Mouse (Mus musculus): ENCODE measurements around the gene Slc25a1. TPM values are rescaled to one million over a fixed set of nuclear protein-coding genes. Genes with fewer than 3 reads are reported as not detected.

The Slc25a1 gene
- polyA plus RNA-seq, 1 experiment from 2014 or later = 82.8 TPM

DNA sequence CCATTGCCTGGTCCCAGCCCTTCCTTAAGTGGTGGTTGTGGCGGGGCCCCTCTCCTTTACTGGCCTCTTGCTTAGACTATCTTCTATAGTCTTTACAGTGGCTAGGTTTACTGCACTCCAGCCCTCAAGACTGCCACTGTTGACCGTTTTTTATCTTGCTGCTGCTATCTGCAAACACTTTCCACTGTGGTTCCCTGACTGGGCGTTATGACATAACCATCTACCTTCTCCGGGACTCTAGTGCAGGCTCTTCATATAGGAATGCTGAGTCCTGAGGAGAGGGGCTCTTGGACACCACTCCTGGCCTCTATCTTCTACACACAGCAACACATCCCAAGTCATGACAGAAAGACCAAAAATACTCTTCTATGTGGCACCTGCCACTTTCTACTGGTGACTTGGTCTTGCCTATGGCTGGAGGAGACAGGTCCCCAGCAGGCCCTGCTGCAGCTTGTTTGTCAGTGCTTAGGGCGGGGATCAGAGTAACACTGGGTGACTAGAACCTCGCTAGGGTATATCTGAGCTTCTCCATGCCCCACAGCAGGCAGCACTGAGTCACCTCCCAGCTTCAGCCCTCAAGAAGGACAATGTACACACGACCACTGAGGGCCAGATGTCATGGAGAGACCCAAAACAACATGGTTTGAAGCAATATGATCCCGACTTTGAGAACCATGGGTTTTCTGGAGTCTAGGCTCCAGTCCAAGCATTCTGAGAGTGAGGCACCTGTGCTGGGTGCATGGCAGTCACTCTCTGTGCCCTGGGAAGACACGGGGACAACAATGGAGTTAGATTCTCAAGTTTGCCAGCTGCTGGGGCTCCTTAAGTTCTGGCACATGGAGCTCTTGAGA lies 5.8 kb upstream of the Slc25a1 start:
- Histone ChIP-seq H3K4me3 (ENCODE audit: inconsistent target) (no peak overlapping the region), H3K27ac (no peak overlapping the region), H3K79me2 (ENCODE audit: inconsistent target) (no peaks in the 10 kb centered on the region), H3K36me3 (ENCODE audit: inconsistent target) (no peaks in the 10 kb centered on the region)
- 88% methylated on average over 9 of the region's 9 CpGs for WGBS (ENCODE audit: missing documents)

DNA sequence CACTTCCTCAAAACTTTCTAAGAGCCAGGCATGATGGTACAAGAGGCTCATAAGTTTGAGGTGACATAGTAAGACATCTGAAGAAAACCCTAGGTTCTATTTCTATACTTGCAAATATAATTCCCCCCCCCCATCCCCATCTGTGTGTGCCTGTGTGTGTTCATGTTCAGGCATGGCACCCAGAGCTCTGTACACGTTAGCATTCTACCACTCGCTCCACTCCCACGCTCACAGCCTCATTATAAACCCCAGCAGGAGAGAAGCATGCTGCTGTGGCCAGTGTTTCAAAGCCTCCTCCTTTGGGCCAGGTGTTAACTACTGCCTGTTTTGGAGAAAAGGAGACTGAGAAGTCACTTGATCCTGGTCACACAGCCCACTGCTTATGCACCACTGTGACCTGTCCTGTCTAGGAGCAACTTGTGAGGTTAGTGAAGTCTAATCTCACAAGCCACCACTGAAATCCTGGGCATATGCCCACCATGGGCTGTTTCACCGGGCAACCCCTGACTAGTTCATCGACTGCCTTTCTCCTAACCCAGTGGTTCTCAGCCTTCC lies 4.0 kb upstream of the Slc25a1 start:
- H3K4me3 ChIP-seq (ENCODE audit: inconsistent target) = no peak overlapping the region
- 93% methylated on average over 5 of the region's 5 CpGs for WGBS (ENCODE audit: missing documents)
- no peaks in the 10 kb centered on the region for H3K79me2 ChIP-seq (ENCODE audit: inconsistent target)
- no peak overlapping the region for H3K27ac ChIP-seq
- H3K36me3 ChIP-seq (ENCODE audit: inconsistent target) = no peaks in the 10 kb centered on the region

DNA sequence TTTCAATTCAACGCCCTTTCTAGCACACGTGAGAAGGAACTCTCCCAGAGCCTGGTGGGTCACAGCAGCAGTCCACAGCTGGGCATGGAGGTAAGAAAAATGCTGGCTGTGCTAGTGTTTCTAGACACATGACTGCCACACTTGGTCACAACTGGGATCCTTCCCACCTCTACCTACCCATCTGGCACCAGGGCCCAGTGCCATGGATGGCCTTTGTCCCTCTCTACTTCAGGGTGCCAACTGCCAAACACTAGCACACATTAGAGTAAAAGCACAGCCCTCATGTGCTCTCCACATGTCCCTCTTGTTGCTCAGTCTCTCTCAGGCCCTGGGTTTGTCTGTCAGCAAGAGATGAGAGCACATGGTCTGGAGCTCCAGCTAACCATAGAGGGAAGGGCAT lies 1.6 kb upstream of the Slc25a1 start:
- H3K4me3 ChIP-seq (ENCODE audit: inconsistent target) = no peak overlapping the region
- no peaks in the 10 kb centered on the region for H3K79me2 ChIP-seq (ENCODE audit: inconsistent target)
- no peak overlapping the region for H3K27ac ChIP-seq
- H3K36me3 ChIP-seq (ENCODE audit: inconsistent target) = 0 out of 2 replicates have a peak, but pooled peaks cover 5% of the 10 kb centered on the region
- no CpG with 5 or more reads among the region's 2 CpGs for WGBS (ENCODE audit: missing documents)

DNA sequence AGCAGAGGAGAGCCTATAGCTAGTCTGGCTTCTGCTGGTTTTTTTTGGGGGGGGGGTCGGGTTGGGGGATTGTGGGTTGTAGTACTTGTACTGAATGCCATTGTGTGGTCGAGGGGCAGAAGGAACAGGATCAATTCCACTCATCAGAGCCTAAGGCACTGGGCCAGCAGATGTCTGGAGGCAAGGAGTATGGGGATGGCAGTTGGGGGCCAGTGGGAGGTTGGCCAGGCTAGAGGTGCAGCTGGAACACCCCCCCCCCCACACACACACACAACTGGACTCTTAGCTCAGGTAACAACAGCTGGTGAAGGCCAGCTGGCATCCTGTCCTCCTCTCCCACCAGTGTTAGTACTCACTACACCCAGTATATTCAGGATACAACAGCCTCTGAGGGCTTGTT lies 1.2 kb upstream of the Slc25a1 start:
- Histone ChIP-seq H3K79me2 (ENCODE audit: inconsistent target) (no peaks in the 10 kb centered on the region), H3K4me3 (ENCODE audit: inconsistent target) (no peak overlapping the region), H3K36me3 (ENCODE audit: inconsistent target) (0 out of 2 replicates have a peak, but pooled peaks cover 5% of the 10 kb centered on the region), H3K27ac (no peak overlapping the region)
- WGBS (ENCODE audit: missing documents) = 63% methylated on average over 2 of the region's 2 CpGs

DNA sequence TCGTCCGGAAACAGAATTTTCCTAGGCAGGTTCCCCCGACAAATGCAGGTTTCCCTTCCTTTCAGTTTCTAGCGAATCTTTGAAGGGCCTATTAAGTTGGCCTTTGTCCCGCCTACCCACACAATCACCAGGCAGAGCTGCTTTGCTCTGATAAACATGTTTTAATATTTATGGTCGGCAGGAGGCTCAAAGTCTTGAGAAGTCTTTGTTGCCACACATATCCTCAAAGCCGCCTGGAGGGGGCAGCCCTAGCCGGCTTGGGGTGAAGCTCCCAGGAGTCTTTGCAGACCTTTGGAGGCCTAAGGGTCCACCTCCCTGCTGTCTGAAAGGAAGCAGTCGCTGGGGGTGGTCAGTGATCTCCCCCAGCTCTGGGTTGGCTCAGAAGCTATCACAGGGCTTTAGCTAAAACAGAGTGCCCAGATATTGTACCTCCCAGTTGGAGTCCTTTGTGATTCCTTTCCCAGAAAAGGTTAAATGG lies 647 bp upstream of the Slc25a1 start:
- H3K36me3 ChIP-seq (ENCODE audit: inconsistent target) = 0 out of 2 replicates have a peak, but pooled peaks cover 5% of the 10 kb centered on the region
- WGBS (ENCODE audit: missing documents) = 2% methylated on average over 9 of the region's 9 CpGs
- no peaks in the 10 kb centered on the region for H3K79me2 ChIP-seq (ENCODE audit: inconsistent target)
- peak overlapping the region; percentile 50 for H3K4me3 ChIP-seq (ENCODE audit: inconsistent target)
- H3K27ac ChIP-seq = peak overlapping the region; percentile 80

DNA sequence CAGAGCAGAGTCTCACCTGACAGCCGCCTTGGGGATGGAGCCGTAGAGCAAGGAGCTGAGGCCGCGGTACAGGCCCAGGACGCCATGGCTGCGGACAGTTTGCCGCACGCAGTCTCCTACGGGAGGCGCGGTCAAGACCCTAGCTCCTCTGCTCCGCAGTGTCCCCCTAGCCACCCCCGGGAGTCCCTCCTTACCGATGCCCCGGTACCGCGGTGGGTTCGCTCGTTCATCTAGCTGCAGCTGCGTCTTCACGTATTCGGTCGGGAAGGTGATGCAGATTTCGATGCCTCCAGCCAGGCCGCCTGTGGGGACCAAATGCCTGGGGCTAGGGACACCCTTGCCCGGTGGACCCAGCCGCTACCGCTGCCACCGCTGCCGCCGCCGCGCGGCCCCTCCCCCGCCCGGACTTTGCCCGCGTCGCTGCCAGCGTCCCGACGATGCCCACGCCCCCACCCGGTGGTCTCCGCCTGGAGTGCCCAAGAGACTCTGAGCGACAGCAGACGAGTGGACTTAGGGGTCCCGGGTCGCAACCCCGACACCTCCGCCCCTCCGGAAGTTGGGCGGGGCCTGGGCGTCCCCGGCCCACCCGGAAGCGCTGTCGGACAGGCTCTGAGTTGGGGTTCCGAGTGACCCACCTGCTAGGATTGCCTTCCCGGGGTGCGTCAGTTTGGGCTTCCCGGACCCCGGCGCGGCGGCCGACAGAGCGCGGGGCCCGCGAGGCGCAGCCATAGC lies 502 bp downstream of the Slc25a1 start:
- Histone ChIP-seq H3K36me3 (ENCODE audit: inconsistent target) (0 out of 2 replicates have a peak, but pooled peaks cover 5% of the 10 kb centered on the region), H3K27ac (no peak overlapping the region), H3K4me3 (ENCODE audit: inconsistent target) (peak overlapping the region; percentile 38), H3K79me2 (ENCODE audit: inconsistent target) (peaks cover 2% of the 10 kb centered on the region; the same call in 1 of the 2 replicates)
- WGBS (ENCODE audit: missing documents) = 7% methylated on average over 66 of the region's 72 CpGs

DNA sequence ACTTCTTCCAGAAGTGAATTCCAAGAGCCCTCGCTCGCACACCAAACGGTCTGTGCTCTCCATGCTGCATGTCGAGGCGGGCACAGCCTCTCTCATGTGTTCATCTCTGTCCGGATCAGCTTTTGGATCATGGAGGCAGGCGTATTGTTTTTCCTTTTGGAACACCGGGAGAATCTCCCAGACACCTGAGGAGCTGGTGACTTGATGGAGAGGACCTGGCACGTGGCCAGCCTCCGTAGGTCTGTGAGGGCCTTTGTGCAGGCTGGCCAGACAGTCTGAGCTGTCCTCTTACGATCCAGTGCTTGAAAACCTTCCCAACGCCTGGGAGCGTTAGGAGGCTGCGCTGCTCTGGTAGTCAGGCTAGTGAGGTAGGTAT lies 5.9 kb downstream of the Slc25a1 start:
- 0% methylated on average over 14 of the region's 14 CpGs for WGBS (ENCODE audit: missing documents)
- peak overlapping the region; percentile 95 for H3K4me3 ChIP-seq (ENCODE audit: inconsistent target)

DNA sequence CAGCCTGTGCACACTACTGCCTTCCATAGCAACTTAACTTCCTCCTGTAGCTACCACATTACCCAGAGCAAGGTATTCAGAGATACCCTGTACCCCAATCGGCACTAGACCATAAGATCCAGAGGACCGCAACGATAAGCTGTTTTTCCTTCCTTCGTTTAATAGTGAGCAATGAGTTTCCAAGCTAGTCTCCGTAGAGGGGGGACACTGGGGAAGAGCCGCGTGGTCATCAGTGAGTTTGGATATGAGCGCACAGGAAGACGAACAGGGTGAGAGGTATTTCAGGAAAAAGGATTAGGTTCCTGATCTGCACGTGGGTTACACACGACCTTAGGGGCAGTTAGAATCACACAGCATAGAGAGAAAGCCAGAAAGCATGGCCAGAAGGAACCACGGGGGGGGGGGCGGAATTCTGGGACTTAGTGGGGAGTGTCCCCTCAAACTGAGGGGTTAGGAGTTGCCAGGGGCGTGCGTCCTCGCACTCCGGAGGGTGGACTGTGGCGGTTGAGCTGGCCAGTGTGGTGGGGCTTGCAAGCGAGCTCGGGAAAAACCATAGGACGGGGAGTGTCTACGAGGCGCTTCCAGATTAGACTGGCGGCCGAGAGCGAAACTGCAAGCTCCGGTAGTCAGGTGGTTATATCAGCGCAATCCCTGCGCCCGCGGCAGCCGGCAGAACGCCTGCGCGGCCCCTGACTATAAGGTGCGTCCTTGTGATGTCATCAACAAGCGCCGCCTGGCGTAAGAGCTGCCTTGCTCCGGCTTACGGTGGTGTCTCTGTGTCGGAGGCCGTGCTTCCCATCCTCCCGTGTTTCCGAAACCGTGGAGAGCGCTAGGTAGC lies 6.5 kb downstream of the Slc25a1 start:
- Histone ChIP-seq H3K79me2 (ENCODE audit: inconsistent target) (peaks cover 7% of the 10 kb centered on the region; the same call in 1 of the 2 replicates), H3K27ac (peak overlapping the region; percentile 83)

More for the DNA sequence above, 5.9 kb downstream of the Slc25a1 start:
- H3K36me3 ChIP-seq (ENCODE audit: inconsistent target) = 0 out of 2 replicates have a peak, but pooled peaks cover 5% of the 10 kb centered on the region
- peak overlapping the region; percentile 83 for H3K27ac ChIP-seq
- H3K79me2 ChIP-seq (ENCODE audit: inconsistent target) = peaks cover 7% of the 10 kb centered on the region; the same call in 1 of the 2 replicates

DNA sequence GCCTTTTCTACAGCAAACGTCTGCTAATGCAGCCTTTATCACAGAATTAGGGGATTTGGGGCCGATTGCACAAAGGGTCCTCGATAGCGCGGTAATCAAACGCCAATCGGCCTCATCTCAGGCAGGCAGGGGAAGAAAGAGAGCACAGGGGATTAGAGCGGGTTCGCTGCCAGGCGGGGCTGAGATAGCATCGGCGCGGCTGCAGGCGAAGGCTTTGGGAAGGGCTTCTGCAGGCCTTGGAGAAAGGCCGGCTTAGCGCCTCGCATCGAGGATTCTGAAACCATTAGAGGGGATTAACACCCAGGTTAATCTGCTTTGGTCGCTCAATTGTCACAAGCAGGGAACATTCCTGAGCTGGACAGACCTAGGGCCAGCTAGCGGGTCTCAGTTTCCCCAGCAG lies 7.4 kb downstream of the Slc25a1 start:
- Histone ChIP-seq H3K4me3 (ENCODE audit: inconsistent target) (no peak overlapping the region), H3K79me2 (ENCODE audit: inconsistent target) (peaks cover 7% of the 10 kb centered on the region; the same call in 1 of the 2 replicates), H3K27ac (no peak overlapping the region), H3K36me3 (ENCODE audit: inconsistent target) (0 out of 2 replicates have a peak, but pooled peaks cover 4% of the 10 kb centered on the region)
- WGBS (ENCODE audit: missing documents) = 89% methylated on average over 20 of the region's 20 CpGs

More for the DNA sequence above, 6.5 kb downstream of the Slc25a1 start:
- Histone ChIP-seq H3K36me3 (ENCODE audit: inconsistent target) (0 out of 2 replicates have a peak, but pooled peaks cover 5% of the 10 kb centered on the region), H3K4me3 (ENCODE audit: inconsistent target) (peak overlapping the region; percentile 95)
- WGBS (ENCODE audit: missing documents) = under 1% methylated on average over 47 of the region's 47 CpGs

DNA sequence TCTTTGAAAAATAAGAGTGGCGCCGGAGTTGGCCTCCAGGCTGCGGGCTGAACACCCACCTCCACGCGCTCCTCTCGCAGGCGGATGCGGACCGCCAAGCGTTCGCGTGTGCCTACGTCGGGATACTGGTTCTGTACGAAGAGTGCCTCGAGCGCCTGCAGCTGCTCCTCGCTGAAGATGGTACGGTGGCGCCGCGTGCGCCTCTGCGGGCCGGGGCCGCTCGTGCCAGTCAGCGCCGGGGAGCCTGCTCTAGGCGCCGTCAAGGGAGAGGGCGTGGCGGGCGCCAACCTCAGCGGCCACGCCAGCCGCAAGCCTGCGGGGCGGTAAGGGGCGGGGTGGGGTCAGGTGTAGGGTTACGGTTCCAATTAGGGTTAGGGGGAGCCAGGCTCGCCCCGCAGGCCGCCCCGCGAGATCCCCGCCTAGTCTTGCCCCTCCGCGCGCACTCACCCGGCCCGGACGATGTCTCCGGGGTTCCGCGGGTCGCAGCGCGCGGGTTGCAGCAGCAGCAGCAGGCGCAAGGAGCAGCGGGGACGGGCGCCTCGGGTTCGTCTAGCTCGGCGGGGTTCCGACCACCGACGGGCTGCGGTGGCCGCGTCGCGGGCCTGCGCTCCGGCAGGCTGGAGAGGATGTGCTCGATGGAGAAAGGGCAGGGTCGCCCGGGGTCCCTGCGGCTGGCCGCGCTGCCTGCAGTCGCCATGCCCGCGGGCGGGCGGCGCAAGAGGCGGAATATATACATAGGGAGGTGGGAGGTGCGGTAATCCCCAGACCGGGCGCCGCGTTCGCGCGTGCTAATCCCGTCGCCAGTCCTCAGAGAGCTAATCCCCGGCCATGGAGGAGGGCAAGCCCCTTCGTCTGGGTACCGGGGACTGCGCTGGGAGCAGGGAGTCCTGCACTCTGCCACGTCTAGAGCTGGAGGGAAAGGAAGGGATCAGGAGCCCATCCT lies 13.4 kb downstream of the Slc25a1 start, which contains the start of gene Gsc2:
Gene Gsc2 (minus strand): TSS at position 753 of the 943 bp plus-strand sequence.
- Histone ChIP-seq H3K4me3 (ENCODE audit: inconsistent target) (no peak within 1 kb of the TSS), H3K36me3 (ENCODE audit: inconsistent target) (no peaks in the 10 kb centered on the region)
- 2% methylated on average over 97 of the region's 106 CpGs for WGBS (ENCODE audit: missing documents)

DNA sequence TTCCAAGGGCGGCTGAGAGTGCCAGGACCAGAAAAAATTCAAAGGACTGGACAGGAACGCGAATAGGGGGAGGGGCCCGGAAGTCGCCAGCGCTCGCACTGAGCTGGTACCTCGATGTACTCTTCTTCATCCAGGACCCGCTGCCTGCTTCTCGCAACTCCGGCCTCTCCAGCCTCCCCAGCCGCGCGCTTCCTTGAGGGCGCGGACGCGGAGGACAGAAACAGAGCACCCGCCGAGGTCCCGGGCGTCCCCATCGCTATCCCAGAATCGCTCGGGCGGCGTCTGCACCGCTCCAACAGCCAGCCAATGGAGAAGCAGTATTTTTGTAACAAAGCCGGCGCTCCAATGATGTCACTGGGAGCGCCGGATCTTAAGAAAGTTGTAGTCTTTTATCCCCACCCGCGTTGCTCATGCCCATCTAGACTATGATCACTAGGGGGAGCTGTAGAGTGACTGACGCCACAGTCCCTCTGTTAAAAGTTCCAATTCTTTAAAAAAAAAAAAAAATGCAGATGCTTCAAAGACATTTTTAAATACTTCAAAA lies 16.9 kb downstream of the Slc25a1 start, which contains the start of gene Ess2:
Gene Ess2 (minus strand): TSS at position 297 of the 544 bp plus-strand sequence.
- WGBS (ENCODE audit: missing documents) = under 1% methylated on average over 35 of the region's 35 CpGs
- H3K36me3 ChIP-seq (ENCODE audit: inconsistent target) = peaks cover 33% of the 10 kb centered on the region
- peak within 1 kb of the TSS; percentile 22; the same call in 1 of the 2 replicates for H3K27ac ChIP-seq
- peaks cover 14% of the 10 kb centered on the region for H3K79me2 ChIP-seq (ENCODE audit: inconsistent target)
- peak within 1 kb of the TSS; percentile 86 for H3K4me3 ChIP-seq (ENCODE audit: inconsistent target)

More for the DNA sequence above, 13.4 kb downstream of the Slc25a1 start, which contains the start of gene Gsc2:
- no peak within 1 kb of the TSS for H3K27ac ChIP-seq
- peaks cover 14% of the 10 kb centered on the region for H3K79me2 ChIP-seq (ENCODE audit: inconsistent target)

DNA sequence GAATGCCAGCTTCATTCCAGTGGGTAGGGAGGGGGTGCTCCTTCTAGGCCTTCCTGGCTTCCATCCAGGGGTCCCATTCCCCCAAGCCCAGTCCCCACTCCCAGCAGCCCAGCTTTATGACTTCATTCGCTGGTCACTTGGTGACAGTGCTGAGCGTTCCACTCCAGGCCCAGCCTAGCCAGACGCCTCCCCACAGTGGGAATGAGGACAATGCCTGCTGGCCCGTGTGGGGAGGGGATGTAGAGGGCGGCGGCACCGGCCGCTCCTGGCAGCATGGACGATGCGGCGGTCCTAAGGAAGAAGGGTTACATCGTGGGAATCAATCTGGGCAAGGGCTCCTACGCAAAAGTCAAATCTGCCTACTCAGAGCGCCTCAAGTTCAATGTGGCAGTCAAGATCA lies 29.6 kb downstream of the Slc25a1 start, which contains the start of the genes Dgcr2 and Tssk2:
Gene Dgcr2 (minus strand): TSS at position 101 of the 400 bp plus-strand sequence.
Gene Tssk2 (plus strand): TSS at position 176 of the 400 bp plus-strand sequence.
- no peak within 1 kb of the TSS for H3K27ac ChIP-seq
- no peak within 1 kb of the TSS for H3K4me3 ChIP-seq (ENCODE audit: inconsistent target)
- H3K36me3 ChIP-seq (ENCODE audit: inconsistent target) = peaks cover 33% of the 10 kb centered on the region
- 96% methylated on average over 13 of the region's 14 CpGs for WGBS (ENCODE audit: missing documents)
- H3K79me2 ChIP-seq (ENCODE audit: inconsistent target) = no peaks in the 10 kb centered on the region
